Mouse (Mus musculus): ENCODE data around the gene Serpinb2. TPM values are rescaled to one million over a fixed set of nuclear protein-coding genes. Genes with fewer than 3 reads are reported as not detected.

Gene Serpinb2
- polyA plus RNA-seq, 1 experiment = 0.36 TPM

- DNase-seq (ENCODE audit: low read depth, low spot score) = no peak
- WGBS = 67% methylated on average over 2 of the region's 2 CpGs
Observed at GRCm38 (mm10) chr1:107576094-107576493, 64.9 kb downstream of the Serpinb2 start.

- DNase-seq (ENCODE audit: low read depth, low spot score) = no peak
- 58% methylated on average over 1 of the region's 1 CpGs for WGBS
Observed at GRCm38 (mm10) chr1:107577514-107577913, 66.3 kb downstream of the Serpinb2 start.

GRCm38 (mm10) chr1:107581220-107581619 is 70.0 kb downstream of the Serpinb2 start:
- no peak for DNase-seq (ENCODE audit: low read depth, low spot score)
- 51% methylated on average over 1 of the region's 1 CpGs for WGBS

GRCm38 (mm10) chr1:107582900-107583299 is 71.7 kb downstream of the Serpinb2 start:
- no peak for DNase-seq (ENCODE audit: low read depth, low spot score)

GRCm38 (mm10) chr1:107583958-107584376 is 72.7 kb downstream of the Serpinb2 start:
- WGBS = 31% methylated on average over 1 of the region's 1 CpGs
- DNase-seq (ENCODE audit: low read depth, low spot score) = no peak

- DNase-seq (ENCODE audit: low read depth, low spot score) = no peak
- 84% methylated on average over 3 of the region's 3 CpGs for WGBS
Observed at GRCm38 (mm10) chr1:107584932-107585331, 73.7 kb downstream of the Serpinb2 start.

Other genes starting within 250 kb of the Serpinb2 start
- gene Serpinb3b, start 233.1 kb upstream of the Serpinb2 start, polyA plus RNA-seq (2012; rRNA removed) = not detected in 2 replicates
- gene Serpinb3c, start 233.1 kb upstream of the Serpinb2 start, polyA plus RNA-seq (2012; rRNA removed) = not detected in 2 replicates
- not detected in 2 replicates for gene Serpinb11, start 150.2 kb upstream of the Serpinb2 start, polyA plus RNA-seq (2012; rRNA removed)
- gene Serpinb7, start 111.8 kb upstream of the Serpinb2 start, polyA plus RNA-seq (2012; rRNA removed) = not detected in 2 replicates
- 0.58 and 0.68 TPM in 2 replicates for gene Serpinb8, start 78.6 kb downstream of the Serpinb2 start, polyA plus RNA-seq (2012; rRNA removed)